Mouse (Mus musculus) embryonic facial prominence, embryonic 10.5 days (tissue): Measurements from ENCODE around the gene Rhoh. TPM values are rescaled to one million over a fixed set of nuclear protein-coding genes. Genes with fewer than 3 reads are reported as not detected.
A peak's percentile ranks its signal among the peaks of the same experiment; 100 is the strongest.

ENCODE experiments used
- DNase-seq: peaks from one replicate; pipeline ENCODE4 v3.0.0-alpha.2; 2017; ENCODE audit warnings: low spot score
- H3K27ac ChIP-seq: fragments of 300-500 bp; sonication (generic); replicated peaks from 2 replicates; pipeline ENCODE4 v1.5.1; 2016; ENCODE audit warnings: mild to moderate bottlenecking
- H3K27me3 ChIP-seq: fragments of 300-500 bp; sonication (generic); replicated peaks from 2 replicates; pipeline ENCODE4 v1.6.1; 2016; ENCODE audit warnings: low read depth, mild to moderate bottlenecking; ENCODE audit not compliant: poor library complexity, severe bottlenecking
- H3K36me3 ChIP-seq: fragments of 300-500 bp; sonication (generic); replicated peaks from 2 replicates; pipeline ENCODE4 v1.6.1; 2016; ENCODE audit warnings: mild to moderate bottlenecking, moderate library complexity
- H3K4me1 ChIP-seq: fragments of 300-500 bp; sonication (generic); 2 replicates; pipeline ENCODE4 v1.6.1; 2016
- H3K4me3 ChIP-seq: fragments of 300-500 bp; sonication (generic); 2 replicates; pipeline ENCODE4 v1.5.1; 2016; ENCODE audit warnings: mild to moderate bottlenecking, moderate library complexity
- H3K9me3 ChIP-seq: fragments of 300-500 bp; sonication (generic); 2 replicates; pipeline ENCODE4 v1.6.1; 2016; ENCODE audit warnings: mild to moderate bottlenecking
- WGBS: fragments of 180-500 bp; shearing (Covaris S2); methylation state at CpG from one replicate; pipeline ENCODE4 v1.1.7; 2016; 5-methylcytosine and 5-hydroxymethylcytosine counted together
- polyA plus RNA-seq: library from polyadenylated mRNA; unstranded; fragments of >200 nt; fragmentation: Nextera tagmentation; extraction: Ambion mirVana; gene quantifications from 2 replicates; pipeline ENCODE4 v1.2.1, GENCODE M21; 2016

The Rhoh gene
- polyA plus RNA-seq, result 0.34 and 0.44 TPM in 2 replicates

GRCm38 (mm10) chr5:65861154-65861944, at the start of gene Rhoh:
Gene Rhoh, plus strand, starts transcription at chr5:65861213.
- no peaks in the 10 kb centered on the region for H3K36me3 ChIP-seq
- H3K4me1 ChIP-seq, result peaks cover 4% of the 10 kb centered on the region; the same call in 1 of the 2 replicates
- no peak for DNase-seq
- no peaks in the 10 kb centered on the region for H3K9me3 ChIP-seq
- H3K27ac ChIP-seq, result 0 out of 2 replicates have a peak within 1 kb of the TSS, but pooled peaks have one; percentile 44
- 83% methylated on average over 10 of the region's 10 CpGs for WGBS
- no peak within 1 kb of the TSS for H3K4me3 ChIP-seq
- no peaks in the 10 kb centered on the region for H3K27me3 ChIP-seq

GRCm38 (mm10) chr5:65823601-65824133, 37.3 kb upstream of the Rhoh start:
- H3K27ac ChIP-seq, result no peak overlapping the region
- H3K36me3 ChIP-seq, result peaks cover 94% of the 10 kb centered on the region
- H3K9me3 ChIP-seq, result no peaks in the 10 kb centered on the region
- no peaks in the 10 kb centered on the region for H3K27me3 ChIP-seq
- WGBS, result 77% methylated on average over 5 of the region's 5 CpGs
- DNase-seq, result peak; percentile 19
- H3K4me3 ChIP-seq, result no peak overlapping the region
- H3K4me1 ChIP-seq, result no peaks in the 10 kb centered on the region

- no peaks in the 10 kb centered on the region for H3K9me3 ChIP-seq
- DNase-seq, result no peak
- no peak overlapping the region for H3K4me3 ChIP-seq
- WGBS, result 94% methylated on average over 4 of the region's 4 CpGs
- peaks cover 86% of the 10 kb centered on the region for H3K36me3 ChIP-seq
- no peak overlapping the region for H3K27ac ChIP-seq
- H3K27me3 ChIP-seq, result no peaks in the 10 kb centered on the region
- no peaks in the 10 kb centered on the region for H3K4me1 ChIP-seq
Measured at GRCm38 (mm10) chr5:65826476-65826875, 34.5 kb upstream of the Rhoh start.

- Histone ChIP-seq H3K4me1 (no peaks in the 10 kb centered on the region), H3K36me3 (peaks cover 81% of the 10 kb centered on the region), H3K9me3 (no peaks in the 10 kb centered on the region), H3K27ac (no peak overlapping the region), H3K27me3 (no peaks in the 10 kb centered on the region), H3K4me3 (no peak overlapping the region)
- DNase-seq, result no peak
- WGBS, result 90% methylated on average over 8 of the region's 8 CpGs
Measured at GRCm38 (mm10) chr5:65827102-65827501, 33.9 kb upstream of the Rhoh start.

GRCm38 (mm10) chr5:65828261-65828660, 32.8 kb upstream of the Rhoh start:
- no peaks in the 10 kb centered on the region for H3K4me1 ChIP-seq
- no peaks in the 10 kb centered on the region for H3K27me3 ChIP-seq
- DNase-seq, result no peak
- H3K4me3 ChIP-seq, result no peak overlapping the region
- WGBS, result 94% methylated on average over 5 of the region's 5 CpGs
- peaks cover 74% of the 10 kb centered on the region for H3K36me3 ChIP-seq
- no peaks in the 10 kb centered on the region for H3K9me3 ChIP-seq
- no peak overlapping the region for H3K27ac ChIP-seq

GRCm38 (mm10) chr5:65829059-65829458, 32.0 kb upstream of the Rhoh start:
- Histone ChIP-seq H3K27ac (no peak overlapping the region), H3K9me3 (no peaks in the 10 kb centered on the region), H3K27me3 (no peaks in the 10 kb centered on the region), H3K36me3 (peaks cover 66% of the 10 kb centered on the region), H3K4me1 (no peaks in the 10 kb centered on the region), H3K4me3 (no peak overlapping the region)
- WGBS, result 87% methylated on average over 2 of the region's 2 CpGs
- DNase-seq, result no peak

- Histone ChIP-seq H3K4me1 (no peaks in the 10 kb centered on the region), H3K27me3 (no peaks in the 10 kb centered on the region), H3K9me3 (no peaks in the 10 kb centered on the region), H3K4me3 (no peak overlapping the region), H3K27ac (no peak overlapping the region), H3K36me3 (peaks cover 45% of the 10 kb centered on the region)
- no peak for DNase-seq
- 93% methylated on average over 11 of the region's 11 CpGs for WGBS
Measured at GRCm38 (mm10) chr5:65831917-65832618, 28.9 kb upstream of the Rhoh start.

- Histone ChIP-seq H3K27ac (no peak overlapping the region), H3K9me3 (no peaks in the 10 kb centered on the region), H3K36me3 (peaks cover 38% of the 10 kb centered on the region), H3K4me3 (no peak overlapping the region), H3K27me3 (no peaks in the 10 kb centered on the region), H3K4me1 (no peaks in the 10 kb centered on the region)
- no peak for DNase-seq
- WGBS, result 82% methylated on average over 3 of the region's 3 CpGs
Measured at GRCm38 (mm10) chr5:65833092-65833491, 27.9 kb upstream of the Rhoh start.

- Histone ChIP-seq H3K27me3 (no peaks in the 10 kb centered on the region), H3K27ac (no peak overlapping the region), H3K4me1 (no peaks in the 10 kb centered on the region), H3K36me3 (peaks cover 30% of the 10 kb centered on the region), H3K9me3 (no peaks in the 10 kb centered on the region), H3K4me3 (no peak overlapping the region)
- 88% methylated on average over 8 of the region's 8 CpGs for WGBS
- no peak for DNase-seq
Measured at GRCm38 (mm10) chr5:65833766-65834498, 27.1 kb upstream of the Rhoh start.

GRCm38 (mm10) chr5:65838053-65838452, 23.0 kb upstream of the Rhoh start:
- Histone ChIP-seq H3K4me3 (no peak overlapping the region), H3K27me3 (no peaks in the 10 kb centered on the region), H3K9me3 (no peaks in the 10 kb centered on the region), H3K27ac (no peak overlapping the region), H3K36me3 (peaks cover 7% of the 10 kb centered on the region; the same call in 1 of the 2 replicates), H3K4me1 (peaks cover 9% of the 10 kb centered on the region; the same call in 1 of the 2 replicates)
- 64% methylated on average over 6 of the region's 6 CpGs for WGBS
- DNase-seq, result no peak

GRCm38 (mm10) chr5:65842947-65843346, 18.1 kb upstream of the Rhoh start:
- no peaks in the 10 kb centered on the region for H3K36me3 ChIP-seq
- H3K27ac ChIP-seq, result no peak overlapping the region
- H3K9me3 ChIP-seq, result no peaks in the 10 kb centered on the region
- DNase-seq, result no peak
- no peak overlapping the region for H3K4me3 ChIP-seq
- H3K27me3 ChIP-seq, result no peaks in the 10 kb centered on the region
- 92% methylated on average over 7 of the region's 7 CpGs for WGBS
- H3K4me1 ChIP-seq, result peaks cover 17% of the 10 kb centered on the region

GRCm38 (mm10) chr5:65846534-65846933, 14.5 kb upstream of the Rhoh start:
- no peaks in the 10 kb centered on the region for H3K27me3 ChIP-seq
- no peak for DNase-seq
- H3K4me3 ChIP-seq, result no peak overlapping the region
- no peaks in the 10 kb centered on the region for H3K9me3 ChIP-seq
- H3K27ac ChIP-seq, result no peak overlapping the region
- H3K36me3 ChIP-seq, result no peaks in the 10 kb centered on the region
- 87% methylated on average over 8 of the region's 8 CpGs for WGBS
- peaks cover 17% of the 10 kb centered on the region for H3K4me1 ChIP-seq
